Mouse (Mus musculus) liver, postnatal 0 days (tissue): ENCODE measurements at regions not wholly inside any gene's neighbourhood (a gene's known extent, or its start where the extent isn't known, plus 50 kb on each side); places are given as distances from the start of the nearest gene placed in this dataset.

Experiments
- ATAC-seq: fragments of 200-750 bp; cut with Nextera tagmentation; 2 replicates; pipeline ENCODE4 v1.8.0; 2017; ENCODE audit warnings: mild to moderate bottlenecking, moderate library complexity
- DNase-seq: peaks from one replicate; pipeline ENCODE4 v3.0.0-alpha.2; 2016
- H3K27ac ChIP-seq: fragments of 300-500 bp; sonication (generic); 2 replicates; pipeline ENCODE4 v1.5.1; 2014; ENCODE audit warnings: antibody characterized with exemption, moderate library complexity, mild to moderate bottlenecking, low read depth
- H3K27me3 ChIP-seq: fragments of 300-500 bp; sonication (generic); 2 replicates; pipeline ENCODE4 v1.6.1; 2014; ENCODE audit warnings: low read length, control low read depth, mixed read lengths; ENCODE audit not compliant: insufficient read depth
- H3K36me3 ChIP-seq: fragments of 300-500 bp; sonication (generic); replicated peaks from 2 replicates; pipeline ENCODE4 v1.6.1; 2014; ENCODE audit warnings: mild to moderate bottlenecking, control low read depth, low read length, moderate library complexity, mixed read lengths; ENCODE audit not compliant: insufficient read depth
- H3K4me1 ChIP-seq: fragments of 300-500 bp; sonication (generic); 2 replicates; pipeline ENCODE4 v1.6.1; 2014; ENCODE audit warnings: antibody characterized with exemption, mild to moderate bottlenecking, control low read depth; ENCODE audit not compliant: insufficient read depth
- H3K4me2 ChIP-seq: fragments of 300-500 bp; sonication (generic); 2 replicates; pipeline ENCODE4 v1.6.1; 2014; ENCODE audit warnings: low read depth, mild to moderate bottlenecking, low read length, moderate library complexity, mixed read lengths
- H3K4me3 ChIP-seq: fragments of 300-500 bp; sonication (generic); 2 replicates; pipeline ENCODE4 v1.5.1; 2014; ENCODE audit warnings: low read depth, low read length
- H3K9ac ChIP-seq: fragments of 300-500 bp; sonication (generic); replicated peaks from 2 replicates; pipeline ENCODE4 v1.6.1; 2014; ENCODE audit warnings: mild to moderate bottlenecking, moderate library complexity
- H3K9me3 ChIP-seq: fragments of 300-500 bp; sonication (generic); 2 replicates; pipeline ENCODE4 v1.6.1; 2016; ENCODE audit warnings: mild to moderate bottlenecking, control low read depth, low read length, mixed read lengths
- CTCF ChIP-seq: sonication (generic); IDR thresholded peaks from 2 replicates; pipeline ENCODE4 v1.5.1; 2016; ENCODE audit warnings: antibody characterized with exemption, low read depth
- EP300 ChIP-seq: IDR thresholded peaks from 2 replicates; pipeline ENCODE4 v1.6.1; 2016; ENCODE audit warnings: antibody characterized with exemption, low read depth, mild to moderate bottlenecking
- WGBS: fragments of 180-500 bp; shearing (Covaris S2); extraction: QIAGEN DNeasy Blood & Tissue Kit; methylation state at CpG from one replicate; pipeline ENCODE4 v1.1.7; 2014; ENCODE audit not compliant: insufficient replicate concordance; 5-methylcytosine and 5-hydroxymethylcytosine counted together

GRCm38 (mm10) chr5:68572816-68573215, 541.2 kb downstream of the Grxcr1 start:
- Histone ChIP-seq H3K4me2 (no peak overlapping the region), H3K4me1 (no peaks in the 10 kb centered on the region), H3K4me3 (no peak overlapping the region), H3K27ac (no peak overlapping the region), H3K9ac (no peak overlapping the region), H3K27me3 (no peaks in the 10 kb centered on the region), H3K9me3 (no peaks in the 10 kb centered on the region), H3K36me3 (no peaks in the 10 kb centered on the region)
- 75% methylated on average over 5 of the region's 5 CpGs for WGBS
- no peak for TF ChIP-seq CTCF
- TF ChIP-seq EP300 = no peak
- DNase-seq = no peak
- ATAC-seq = no peak

- ATAC-seq (no peak), DNase-seq (no peak)
- H3K4me1 ChIP-seq = no peaks in the 10 kb centered on the region
- H3K4me3 ChIP-seq = no peak overlapping the region
- H3K27ac ChIP-seq = no peak overlapping the region
- H3K4me2 ChIP-seq = no peak overlapping the region
- TF ChIP-seq EP300 (no peak), CTCF (no peak)
- H3K27me3 ChIP-seq = no peaks in the 10 kb centered on the region
- H3K9me3 ChIP-seq = no peaks in the 10 kb centered on the region
- no peaks in the 10 kb centered on the region for H3K36me3 ChIP-seq
- H3K9ac ChIP-seq = no peak overlapping the region
Measured at GRCm38 (mm10) chr5:68575827-68576226, 544.2 kb downstream of the Grxcr1 start.

- Histone ChIP-seq H3K27ac (no peak overlapping the region), H3K27me3 (no peaks in the 10 kb centered on the region), H3K9me3 (no peaks in the 10 kb centered on the region), H3K9ac (no peak overlapping the region), H3K4me1 (no peaks in the 10 kb centered on the region), H3K4me3 (no peak overlapping the region), H3K36me3 (no peaks in the 10 kb centered on the region), H3K4me2 (no peak overlapping the region)
- ATAC-seq (no peak), DNase-seq (no peak)
- 69% methylated on average over 1 of the region's 1 CpGs for WGBS
- TF ChIP-seq CTCF = no peak
- TF ChIP-seq EP300 = no peak
Measured at GRCm38 (mm10) chr5:68578496-68578895, 546.9 kb downstream of the Grxcr1 start.

- Histone ChIP-seq H3K9me3 (no peaks in the 10 kb centered on the region), H3K9ac (no peak overlapping the region), H3K27me3 (no peaks in the 10 kb centered on the region), H3K4me2 (no peak overlapping the region), H3K4me3 (no peak overlapping the region), H3K27ac (no peak overlapping the region), H3K4me1 (no peaks in the 10 kb centered on the region), H3K36me3 (no peaks in the 10 kb centered on the region)
- DNase-seq (no peak), ATAC-seq (no peak)
- TF ChIP-seq CTCF = no peak
- TF ChIP-seq EP300 = no peak
- 60% methylated on average over 3 of the region's 3 CpGs for WGBS
Measured at GRCm38 (mm10) chr5:68592423-68592822, 560.8 kb downstream of the Grxcr1 start.

GRCm38 (mm10) chr5:68618451-68618850, 586.8 kb downstream of the Grxcr1 start:
- no peak for TF ChIP-seq EP300
- TF ChIP-seq CTCF = no peak
- no peak for DNase-seq
- no peak overlapping the region for H3K9ac ChIP-seq
- ATAC-seq = no peak
- no peaks in the 10 kb centered on the region for H3K27me3 ChIP-seq
- no peaks in the 10 kb centered on the region for H3K36me3 ChIP-seq
- no peak overlapping the region for H3K4me2 ChIP-seq
- H3K27ac ChIP-seq = no peak overlapping the region
- H3K4me1 ChIP-seq = no peaks in the 10 kb centered on the region
- no peaks in the 10 kb centered on the region for H3K9me3 ChIP-seq
- H3K4me3 ChIP-seq = no peak overlapping the region

GRCm38 (mm10) chr5:68635400-68635799, 603.8 kb downstream of the Grxcr1 start:
- TF ChIP-seq CTCF (no peak), EP300 (no peak)

GRCm38 (mm10) chr5:68672834-68673233, 641.2 kb downstream of the Grxcr1 start:
- TF ChIP-seq EP300 (no peak), CTCF (no peak)
- H3K9me3 ChIP-seq = no peaks in the 10 kb centered on the region
- no peak for ATAC-seq
- H3K9ac ChIP-seq = no peak overlapping the region
- no peak overlapping the region for H3K27ac ChIP-seq
- WGBS = 79% methylated on average over 3 of the region's 3 CpGs
- H3K4me3 ChIP-seq = no peak overlapping the region
- DNase-seq = no peak
- no peak overlapping the region for H3K4me2 ChIP-seq
- H3K27me3 ChIP-seq = no peaks in the 10 kb centered on the region
- H3K36me3 ChIP-seq = no peaks in the 10 kb centered on the region
- no peaks in the 10 kb centered on the region for H3K4me1 ChIP-seq

More at GRCm38 (mm10) chr5:68635400-68635799, 603.8 kb downstream of the Grxcr1 start:
- no peaks in the 10 kb centered on the region for H3K4me1 ChIP-seq
- no peak overlapping the region for H3K9ac ChIP-seq
- H3K27ac ChIP-seq = no peak overlapping the region
- no peaks in the 10 kb centered on the region for H3K36me3 ChIP-seq
- H3K9me3 ChIP-seq = no peaks in the 10 kb centered on the region
- ATAC-seq (no peak), DNase-seq (no peak)
- H3K4me3 ChIP-seq = no peak overlapping the region
- H3K27me3 ChIP-seq = no peaks in the 10 kb centered on the region
- H3K4me2 ChIP-seq = no peak overlapping the region
- 86% methylated on average over 3 of the region's 3 CpGs for WGBS
